Mouse (Mus musculus) liver, embryonic 16.5 days (tissue): ENCODE measurements around the gene Pcnx2. TPM values are rescaled to one million over a fixed set of nuclear protein-coding genes. Genes with fewer than 3 reads are reported as not detected.

ENCODE experiments used
- ATAC-seq: fragments of 200-750 bp; cut with Nextera tagmentation; 2 replicates; pipeline ENCODE4 v1.8.0; 2017; ENCODE audit warnings: low read depth, mild to moderate bottlenecking, moderate number of reproducible peaks, moderate library complexity
- H3K27ac ChIP-seq: fragments of 300-500 bp; sonication (generic); 2 replicates; pipeline ENCODE4 v1.5.1; 2014; ENCODE audit warnings: mild to moderate bottlenecking, low read length
- H3K27me3 ChIP-seq: fragments of 300-500 bp; sonication (generic); 2 replicates; pipeline ENCODE4 v1.6.1; 2014; ENCODE audit warnings: low read depth, low read length, mixed read lengths; ENCODE audit not compliant: control insufficient read depth, insufficient read depth
- H3K36me3 ChIP-seq: fragments of 300-500 bp; sonication (generic); 2 replicates; pipeline ENCODE4 v1.6.1; 2014; ENCODE audit warnings: mild to moderate bottlenecking; ENCODE audit not compliant: control insufficient read depth, insufficient read depth
- H3K4me1 ChIP-seq: fragments of 300-500 bp; sonication (generic); 2 replicates; pipeline ENCODE4 v1.6.1; 2014; ENCODE audit warnings: low read depth, low read length, mixed read lengths; ENCODE audit not compliant: control insufficient read depth
- H3K4me2 ChIP-seq: fragments of 300-500 bp; sonication (generic); 2 replicates; pipeline ENCODE4 v1.6.1; 2014; ENCODE audit warnings: low read depth, low read length, mixed read lengths
- H3K4me3 ChIP-seq: fragments of 300-500 bp; sonication (generic); 2 replicates; pipeline ENCODE4 v1.5.1; 2014; ENCODE audit warnings: low read depth, mild to moderate bottlenecking, low read length
- H3K9ac ChIP-seq: fragments of 300-500 bp; sonication (generic); 2 replicates; pipeline ENCODE4 v1.6.1; 2014; ENCODE audit warnings: low read depth, low read length
- H3K9me3 ChIP-seq: fragments of 300-500 bp; sonication (generic); replicated peaks from 2 replicates; pipeline ENCODE4 v1.6.1; 2016; ENCODE audit warnings: low read length; ENCODE audit not compliant: control insufficient read depth
- WGBS: fragments of 180-500 bp; shearing (Covaris S2); extraction: QIAGEN DNeasy Blood & Tissue Kit; methylation state at CpG from one replicate; pipeline ENCODE4 v1.1.7; 2014; ENCODE audit not compliant: insufficient replicate concordance; 5-methylcytosine and 5-hydroxymethylcytosine counted together
- polyA plus RNA-seq: library from polyadenylated mRNA; unstranded; fragments of >200 nt; fragmentation: Nextera tagmentation; extraction: Ambion mirVana; gene quantifications from 2 replicates; pipeline ENCODE4 v1.2.1, GENCODE M21; 2015

Pcnx2 gene
- polyA plus RNA-seq, 1 experiment from 2014 or later = 0.07 TPM

DNA sequence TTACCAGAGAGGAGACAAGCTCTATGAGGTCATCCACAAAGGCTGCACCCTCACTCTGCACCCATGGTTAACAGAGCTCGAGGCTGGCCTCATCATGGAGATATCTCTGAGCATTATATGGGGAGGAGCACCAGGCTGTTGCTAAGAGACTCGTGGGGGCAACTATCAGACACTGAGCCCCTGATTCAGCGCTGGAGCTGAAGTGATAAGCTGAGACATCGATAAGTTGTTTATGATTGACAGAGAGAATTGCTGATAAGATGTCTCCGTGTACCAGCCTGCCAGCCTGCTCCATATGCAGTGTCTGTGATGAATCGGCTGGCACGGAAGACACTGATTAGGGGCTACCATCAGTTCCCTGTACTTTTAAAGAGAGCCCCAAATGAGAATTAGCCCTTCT, 111.2 kb downstream of the Pcnx2 start:
- ATAC-seq = peak; percentile 56
- WGBS = 18% methylated on average over 7 of the region's 7 CpGs
- H3K36me3 ChIP-seq = no peaks in the 10 kb centered on the region

DNA sequence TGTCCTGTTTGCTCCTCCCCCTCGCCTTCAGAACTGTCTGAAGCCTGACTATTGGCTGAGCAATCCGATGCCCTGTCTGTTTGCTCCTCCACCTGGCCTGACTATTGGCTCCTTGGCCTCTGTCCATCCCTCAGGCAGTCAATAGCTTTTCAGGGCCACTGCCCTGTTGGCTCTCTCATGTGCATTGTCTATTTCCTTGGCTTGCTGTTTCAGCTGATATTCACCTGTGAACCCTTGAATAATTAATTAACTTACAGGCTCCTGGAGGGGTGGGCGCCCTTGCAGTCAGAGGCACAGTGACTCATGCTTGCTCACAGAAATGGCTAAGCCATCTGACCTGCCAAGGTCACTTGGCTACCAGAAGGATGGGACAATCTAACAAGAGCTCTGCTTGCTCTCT, 116.0 kb downstream of the Pcnx2 start:
- 58% methylated on average over 3 of the region's 3 CpGs for WGBS
- H3K9ac ChIP-seq = no peak overlapping the region
- H3K4me2 ChIP-seq = no peak overlapping the region
- no peak overlapping the region for H3K4me3 ChIP-seq
- no peaks in the 10 kb centered on the region for H3K9me3 ChIP-seq
- ATAC-seq = no peak
- H3K27ac ChIP-seq = no peak overlapping the region
- no peaks in the 10 kb centered on the region for H3K27me3 ChIP-seq
- H3K36me3 ChIP-seq = no peaks in the 10 kb centered on the region
- H3K4me1 ChIP-seq = peaks cover 4% of the 10 kb centered on the region

More for the DNA sequence above, 111.2 kb downstream of the Pcnx2 start:
- Histone ChIP-seq H3K9ac (no peak overlapping the region), H3K9me3 (no peaks in the 10 kb centered on the region), H3K4me3 (no peak overlapping the region), H3K27me3 (no peaks in the 10 kb centered on the region), H3K4me2 (no peak overlapping the region), H3K4me1 (no peaks in the 10 kb centered on the region), H3K27ac (no peak overlapping the region)

DNA sequence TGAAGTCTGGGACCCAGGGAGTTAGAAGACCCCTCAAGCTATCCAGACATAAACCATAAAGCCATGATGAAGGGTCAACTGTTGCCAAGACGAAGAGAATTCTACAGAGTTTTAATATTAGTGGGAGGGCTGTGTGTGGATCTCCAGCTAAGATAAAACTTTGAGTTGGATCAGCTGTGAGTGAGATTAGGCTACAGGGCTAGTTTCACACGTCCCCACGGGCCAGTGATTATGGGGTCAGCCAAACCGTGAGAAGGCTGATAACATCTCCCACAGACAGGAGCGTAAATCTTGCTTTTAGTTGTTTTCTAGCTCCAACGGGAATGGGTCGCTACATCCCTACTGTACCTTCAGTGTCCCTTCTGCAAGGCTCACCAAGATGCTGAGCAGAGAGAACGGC, 118.5 kb downstream of the Pcnx2 start:
- ATAC-seq = no peak
- WGBS = 39% methylated on average over 8 of the region's 8 CpGs
- H3K4me2 ChIP-seq = no peak overlapping the region
- no peaks in the 10 kb centered on the region for H3K36me3 ChIP-seq
- peaks cover 4% of the 10 kb centered on the region for H3K4me1 ChIP-seq
- no peak overlapping the region for H3K27ac ChIP-seq
- no peaks in the 10 kb centered on the region for H3K27me3 ChIP-seq
- H3K4me3 ChIP-seq = no peak overlapping the region
- no peak overlapping the region for H3K9ac ChIP-seq
- no peaks in the 10 kb centered on the region for H3K9me3 ChIP-seq

DNA sequence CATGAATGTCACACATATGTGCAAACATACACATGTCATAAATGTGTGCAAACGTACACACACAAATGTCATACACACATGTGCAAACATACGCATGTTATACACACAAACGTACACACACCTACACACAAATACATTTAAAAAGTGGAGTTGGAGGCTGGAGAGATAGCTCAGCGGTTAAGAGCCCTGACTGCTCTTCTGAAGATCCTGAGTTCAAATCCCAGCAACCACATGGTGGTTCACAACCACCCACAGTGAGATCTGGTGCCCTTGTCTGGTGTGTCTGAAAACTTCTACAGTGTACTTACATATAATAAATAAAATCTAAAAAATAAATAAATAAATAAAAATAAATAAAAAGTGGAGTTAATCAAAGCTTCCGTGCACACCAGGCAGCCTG, 119.2 kb downstream of the Pcnx2 start:
- Histone ChIP-seq H3K9ac (no peak overlapping the region), H3K4me3 (no peak overlapping the region), H3K4me1 (peaks cover 4% of the 10 kb centered on the region), H3K4me2 (no peak overlapping the region), H3K9me3 (no peaks in the 10 kb centered on the region), H3K27me3 (no peaks in the 10 kb centered on the region), H3K36me3 (no peaks in the 10 kb centered on the region), H3K27ac (no peak overlapping the region)
- no peak for ATAC-seq
- 75% methylated on average over 5 of the region's 5 CpGs for WGBS

DNA sequence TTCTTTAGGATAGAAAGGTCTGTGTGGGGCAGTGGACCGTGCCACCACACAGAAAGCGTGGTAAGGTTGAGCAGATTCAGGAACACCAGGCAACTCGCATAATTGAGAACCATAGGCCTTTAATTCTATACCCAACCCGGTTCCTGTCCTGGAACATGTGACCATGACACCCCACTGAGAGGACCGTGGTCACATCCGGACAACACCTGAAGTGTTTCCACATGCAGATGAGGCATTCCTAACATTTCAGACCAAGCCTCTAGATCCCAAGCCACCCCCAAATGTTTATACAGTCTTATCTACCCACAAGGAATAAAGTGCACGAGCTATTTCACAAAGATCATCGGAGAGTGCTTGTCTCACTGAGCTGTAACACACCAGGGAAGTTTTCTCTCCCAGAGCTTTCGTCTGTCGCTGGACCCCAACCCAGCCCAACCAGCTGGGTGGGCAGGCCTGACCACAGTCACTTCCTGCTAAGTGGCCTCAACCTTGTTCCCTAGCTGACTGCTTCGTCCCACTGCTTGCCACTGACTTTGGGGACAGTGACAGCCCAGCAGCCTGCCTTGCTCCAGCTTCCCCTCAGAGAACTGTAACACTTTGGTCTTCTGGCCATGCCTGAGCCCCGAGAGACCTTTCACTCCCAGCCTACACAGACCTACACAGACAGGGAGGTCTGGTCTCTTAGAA, 120.5 kb downstream of the Pcnx2 start:
- H3K36me3 ChIP-seq = no peaks in the 10 kb centered on the region
- H3K9ac ChIP-seq = no peak overlapping the region
- peaks cover 4% of the 10 kb centered on the region for H3K4me1 ChIP-seq
- no peaks in the 10 kb centered on the region for H3K9me3 ChIP-seq
- H3K27me3 ChIP-seq = no peaks in the 10 kb centered on the region
- no peak overlapping the region for H3K4me3 ChIP-seq
- no peak for ATAC-seq
- H3K27ac ChIP-seq = no peak overlapping the region
- no peak overlapping the region for H3K4me2 ChIP-seq
- WGBS = 28% methylated on average over 12 of the region's 12 CpGs

DNA sequence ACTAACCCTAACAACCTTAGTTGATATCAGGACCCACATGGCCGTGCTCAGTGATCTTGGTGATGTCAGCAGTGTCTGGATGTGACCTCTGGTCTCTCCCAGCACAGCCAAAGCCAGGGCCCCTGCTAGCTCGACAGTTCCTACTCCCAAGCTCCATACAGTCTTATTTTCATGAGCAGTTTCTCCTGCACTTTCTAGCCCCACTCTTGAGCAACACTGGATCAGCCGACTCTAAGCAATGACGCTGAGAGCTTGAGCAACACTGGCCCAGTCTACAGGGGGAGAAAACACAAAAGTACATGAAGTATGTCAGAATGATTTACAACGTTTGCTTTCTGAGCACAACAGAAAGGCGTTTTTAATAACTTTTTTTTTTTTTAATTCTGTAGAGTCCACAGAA, 121.3 kb downstream of the Pcnx2 start:
- ATAC-seq = peak; percentile 56; the same call in 1 of the 2 replicates

DNA sequence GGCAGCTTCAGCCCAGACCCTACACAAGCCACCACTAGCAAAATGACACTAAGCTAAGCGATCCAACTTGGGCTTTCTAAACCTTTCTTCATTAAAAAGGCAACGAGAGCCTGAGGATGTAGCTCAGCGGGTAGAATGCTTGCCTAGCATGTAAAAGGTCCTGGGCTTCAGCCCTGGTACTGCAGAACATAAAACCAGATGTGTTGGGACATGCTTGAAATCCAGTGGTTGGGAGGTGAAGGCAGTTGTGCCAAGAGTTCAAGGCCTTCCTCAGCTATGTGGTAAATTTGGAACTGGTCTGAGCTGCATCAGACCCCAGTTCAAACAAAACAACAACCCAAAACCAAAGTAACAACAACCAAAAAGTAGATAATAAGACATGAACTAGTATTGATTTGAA, 121.8 kb downstream of the Pcnx2 start:
- Histone ChIP-seq H3K4me1 (peaks cover 4% of the 10 kb centered on the region), H3K36me3 (no peaks in the 10 kb centered on the region), H3K27me3 (no peaks in the 10 kb centered on the region), H3K9ac (no peak overlapping the region), H3K27ac (no peak overlapping the region), H3K4me3 (no peak overlapping the region), H3K9me3 (no peaks in the 10 kb centered on the region), H3K4me2 (no peak overlapping the region)
- ATAC-seq = no peak
- 72% methylated on average over 3 of the region's 3 CpGs for WGBS

More for the DNA sequence above, 121.3 kb downstream of the Pcnx2 start:
- 32% methylated on average over 6 of the region's 6 CpGs for WGBS
- Histone ChIP-seq H3K4me1 (peaks cover 4% of the 10 kb centered on the region), H3K36me3 (no peaks in the 10 kb centered on the region), H3K9ac (no peak overlapping the region), H3K9me3 (no peaks in the 10 kb centered on the region), H3K27ac (no peak overlapping the region), H3K27me3 (no peaks in the 10 kb centered on the region), H3K4me3 (no peak overlapping the region), H3K4me2 (no peak overlapping the region)

DNA sequence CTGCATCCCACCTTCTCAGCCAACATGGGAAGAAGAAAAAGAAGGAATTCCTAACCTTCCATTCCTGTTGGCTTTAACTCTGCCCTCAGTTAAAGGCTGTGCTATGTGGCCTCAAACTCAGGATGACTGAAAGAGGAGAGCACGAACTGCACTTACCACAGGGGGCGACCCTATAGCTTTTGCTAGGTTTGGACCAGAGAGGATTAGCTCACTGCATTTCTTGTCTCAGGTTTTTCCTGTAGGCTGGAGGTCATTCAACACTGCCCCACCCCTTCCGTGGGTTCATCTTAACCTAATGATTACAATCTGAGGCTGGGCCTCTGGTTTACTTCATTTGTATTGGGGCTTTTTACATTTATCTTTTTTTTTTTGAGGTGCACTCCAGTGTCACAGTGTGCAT, 123.1 kb downstream of the Pcnx2 start:
- H3K4me2 ChIP-seq = no peak overlapping the region
- H3K36me3 ChIP-seq = no peaks in the 10 kb centered on the region
- H3K4me1 ChIP-seq = peaks cover 4% of the 10 kb centered on the region
- H3K9me3 ChIP-seq = no peaks in the 10 kb centered on the region
- no peak overlapping the region for H3K9ac ChIP-seq
- ATAC-seq = no peak
- WGBS = 31% methylated on average over 3 of the region's 3 CpGs
- H3K4me3 ChIP-seq = no peak overlapping the region
- H3K27me3 ChIP-seq = no peaks in the 10 kb centered on the region
- no peak overlapping the region for H3K27ac ChIP-seq

DNA sequence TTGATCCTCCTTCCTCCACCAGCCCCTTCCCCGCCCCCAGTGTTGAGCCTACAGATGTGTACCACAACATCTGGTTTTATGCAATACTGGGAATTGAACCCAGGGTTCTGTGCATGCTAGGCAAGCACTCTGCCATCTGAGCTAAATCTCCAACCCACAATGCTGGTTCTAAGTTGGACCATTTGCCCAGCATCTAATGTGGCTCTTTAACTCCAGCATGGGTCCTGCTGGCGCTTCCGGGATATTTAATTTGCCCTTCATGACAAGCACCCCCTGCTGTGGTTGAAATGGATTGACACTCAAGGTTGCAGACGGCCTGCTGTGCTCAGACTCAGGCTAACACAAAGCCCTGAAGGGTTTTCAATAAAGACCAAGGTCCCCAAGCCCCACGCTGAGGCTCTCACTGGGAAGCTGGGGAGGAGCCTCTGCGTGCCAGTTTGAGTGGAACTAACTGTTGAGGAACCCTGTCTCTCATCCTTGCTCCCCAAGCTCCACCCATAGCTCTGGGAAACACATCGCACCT, 124.8 kb downstream of the Pcnx2 start:
- Histone ChIP-seq H3K9ac (no peak overlapping the region), H3K4me1 (peaks cover 4% of the 10 kb centered on the region), H3K36me3 (no peaks in the 10 kb centered on the region), H3K27me3 (no peaks in the 10 kb centered on the region), H3K9me3 (no peaks in the 10 kb centered on the region), H3K4me3 (no peak overlapping the region), H3K27ac (no peak overlapping the region), H3K4me2 (no peak overlapping the region)
- no peak for ATAC-seq
- WGBS = 58% methylated on average over 7 of the region's 7 CpGs
